ENCODE assay signal across 8 mouse cellular contexts in genomic region chr4:120692717-120693116, GRCm38 (mm10). TPM values are rescaled to one million over a fixed set of nuclear protein-coding genes. Genes with fewer than 3 reads are reported as not detected.
A peak's percentile ranks its signal among the peaks of the same experiment; 100 is the strongest.
DNase-seq lines count a peak whose midpoint lies in the region; ATAC-seq lines count a peak whose summit lies in the region.

No protein-coding gene starts in this region.

- peak; percentile 42 for DNase-seq in CD4-positive, CD25-positive, alpha-beta regulatory T cell, adult 2 months (ENCODE audit: low read depth, low spot score)
- peak; percentile 47 for DNase-seq in neural tube, embryonic 10.5 days (ENCODE audit: extremely low spot score, low spot score)
- DNase-seq in brain, adult 2 months (ENCODE audit: low read depth, low spot score): peak; percentile 84
- peak; percentile 74 for DNase-seq in gastrocnemius, postnatal 14 days
- DNase-seq in left cerebral cortex, postnatal 4 days: peak; percentile 77
- DNase-seq in right cerebral cortex, postnatal 4 days: peak; percentile 72

- H3K4me3 ChIP-seq in neural tube, embryonic 15.5 days (replicated peaks): no peak overlapping the region

- intact Hi-C loops in gastrocnemius, postnatal 14 days (cut with DNase I; ENCODE audit: low total_unique reads): loop anchor here (10.0 kb wide), 1 partner anchor 192 kb away; no protein-coding TSS in a partner anchor
- intact Hi-C loops in left cerebral cortex, postnatal 4 days (cut with DNase I): no loop called here

- H3K27me3 ChIP-seq in neural tube, embryonic 15.5 days (replicated peaks): peaks cover 9% of the 10 kb centered on the region

- no peaks in the 10 kb centered on the region for H3K9me3 ChIP-seq in neural tube, embryonic 15.5 days (replicated peaks)

- H3K27ac ChIP-seq in neural tube, embryonic 15.5 days (replicated peaks): no peak overlapping the region

- no peaks in the 10 kb centered on the region for H3K36me3 ChIP-seq in neural tube, embryonic 15.5 days

- WGBS in neural tube, embryonic 15.5 days: 45% methylated on average over 10 of the region's 10 CpGs

- peaks cover under 1% of the 10 kb centered on the region; the same call in 1 of the 2 replicates for H3K4me1 ChIP-seq in neural tube, embryonic 15.5 days

- ATAC-seq in CD4-positive, CD25-positive, alpha-beta regulatory T cell, adult 4 months: no peak
- no peak for ATAC-seq in neural tube, embryonic 15.5 days (ENCODE audit: low FRiP score)

- no peak overlapping the region for H3K9ac ChIP-seq in neural tube, embryonic 15.5 days (replicated peaks)

- H3K4me2 ChIP-seq in neural tube, embryonic 15.5 days: no peak overlapping the region

RNA-seq across cellular contexts. Expression of gene Cited4, which starts 26.3 kb away (rescaled TPM):
- polyA plus RNA-seq in CD4-positive, CD25-positive, alpha-beta regulatory T cell, adult 4 months (2017; shearing (Covaris generic)): not detected
- polyA plus RNA-seq in neural tube, embryonic 15.5 days (2015; fragmentation: Nextera tagmentation; extraction: Ambion mirVana): 1.4 and 2.1 TPM in 2 replicates
- total RNA-seq in gastrocnemius, postnatal 14 days (2021): 10 to 100 TPM; 38.6 to 69.1 TPM
- 1 to 10 TPM; 2.9 to 3.5 TPM for total RNA-seq in left cerebral cortex, postnatal 4 days (2021)

RNA-seq across cellular contexts. Expression of gene Kcnq4, which starts 55.7 kb away (rescaled TPM):
- polyA plus RNA-seq in CD4-positive, CD25-positive, alpha-beta regulatory T cell, adult 4 months (2017; shearing (Covaris generic)): not detected
- 5.8 and 6.7 TPM in 2 replicates for polyA plus RNA-seq in neural tube, embryonic 15.5 days (2015; fragmentation: Nextera tagmentation; extraction: Ambion mirVana)
- 10 to 100 TPM; 15.7 to 18.5 TPM for total RNA-seq in gastrocnemius, postnatal 14 days (2021)
- total RNA-seq in left cerebral cortex, postnatal 4 days (2021): 10 to 100 TPM; 19.6 to 21.1 TPM

Comparison
In these comparisons a context has a peak if more than half of its experiments do, and no peak if none do; other contexts are left out.
1. RNA of gene Cited4, which starts 26.3 kb away (total RNA-seq): 38.6 to 69.1 TPM in gastrocnemius, postnatal 14 days; 2.9 to 3.5 TPM in left cerebral cortex, postnatal 4 days; every median in the first group is over 4 times any median in the second.
2. Peak in every context shown above with its lines, with median percentiles within 50 percentile points of each other: DNase-seq.